Mouse (Mus musculus) MEL (cell line): ENCODE measurements at regions not wholly inside any gene's neighbourhood (a gene's known extent, or its start where the extent isn't known, plus 50 kb on each side); places are given as distances from the start of the nearest gene placed in this dataset.

ENCODE experiments used
- DNase-seq: peaks from one replicate; pipeline ENCODE4 v3.0.0; 2011; ENCODE audit warnings: low read depth, low spot score
- H3K27ac ChIP-seq: 2 replicates; pipeline ENCODE4 v1.5.1; 2012; ENCODE audit warnings: low read depth, mild to moderate bottlenecking, control low read depth, low read length, moderate library complexity; ENCODE audit not compliant: control insufficient read depth
- H3K27me3 ChIP-seq, 2 experiments: fragments of 150-350 bp in 1 of 2; sonication (generic) in 1 of 2; 2 replicates each; pipeline ENCODE4 v1.6.1; 2012; ENCODE audit warnings: low read length in 2 of 2, mild to moderate bottlenecking in 2 of 2, improper control_type of control experiment in 1 of 2, moderate library complexity in 1 of 2; ENCODE audit not compliant: insufficient read depth in 2 of 2, control insufficient read depth in 1 of 2
- H3K36me3 ChIP-seq, 2 experiments: 2 replicates each; pipeline ENCODE4 v1.6.1; 2012 to 2014; ENCODE audit warnings: low read length in 2 of 2, improper control_type of control experiment in 1 of 2, inconsistent platforms in 1 of 2, mild to moderate bottlenecking in 1 of 2; ENCODE audit not compliant: insufficient read depth in 2 of 2, control insufficient read depth in 1 of 2
- H3K4me1 ChIP-seq, 2 experiments: fragments of 150-350 bp in 1 of 2; sonication (generic) in 1 of 2; 2 replicates each; pipeline ENCODE4 v1.6.1; 2012; ENCODE audit warnings: low read length in 2 of 2, improper control_type of control experiment in 1 of 2, mild to moderate bottlenecking in 1 of 2; ENCODE audit not compliant: insufficient read depth in 2 of 2, control insufficient read depth in 1 of 2
- H3K4me3 ChIP-seq, 2 experiments: fragments of 150-350 bp in 1 of 2; sonication (generic) in 1 of 2; 2 replicates each; pipeline ENCODE4 v1.5.1; 2012; ENCODE audit warnings: low read depth in 2 of 2, low read length in 2 of 2, mild to moderate bottlenecking in 2 of 2, moderate library complexity in 2 of 2, control low read depth in 1 of 2, improper control_type of control experiment in 1 of 2; ENCODE audit not compliant: control insufficient read depth in 1 of 2, insufficient read depth in 1 of 2
- H3K79me2 ChIP-seq: 2 replicates; pipeline ENCODE4 v1.6.1; 2012; ENCODE audit warnings: mild to moderate bottlenecking, low read length, moderate library complexity; ENCODE audit not compliant: control insufficient read depth, poor library complexity, insufficient read depth
- H3K9ac ChIP-seq: 2 replicates; pipeline ENCODE4 v1.6.1; 2012; ENCODE audit warnings: low read depth, mild to moderate bottlenecking, control low read depth, low read length, moderate library complexity; ENCODE audit not compliant: control insufficient read depth, poor library complexity, severe bottlenecking
- H3K9me3 ChIP-seq: fragments of 150-350 bp; sonication (generic); replicated peaks from 2 replicates; pipeline ENCODE4 v1.6.1; 2012; ENCODE audit warnings: mild to moderate bottlenecking, low read length, improper control_type of control experiment, moderate library complexity; ENCODE audit not compliant: insufficient read depth
- BHLHE40 ChIP-seq: IDR thresholded peaks from 2 replicates; pipeline ENCODE4 v1.6.1; 2012; ENCODE audit warnings: low read depth, mild to moderate bottlenecking, inconsistent platforms, low read length, improper control_type of control experiment, borderline replicate concordance
- CHD1 ChIP-seq: IDR thresholded peaks from 2 replicates; pipeline ENCODE4 v1.6.1; 2012; ENCODE audit warnings: low read depth, mild to moderate bottlenecking, inconsistent platforms, low read length, improper control_type of control experiment
- CTCF ChIP-seq, 3 experiments: IDR thresholded peaks in 2 of 3; conservative IDR thresholded peaks in 1 of 3; 2 replicates each; pipeline ENCODE4 v1.5.1; 2011 to 2012; ENCODE audit warnings: low read length in 3 of 3, low read depth in 2 of 3, mild to moderate bottlenecking in 2 of 3, improper control_type of control experiment in 1 of 3, inconsistent platforms in 1 of 3, mixed read lengths in 1 of 3, moderate library complexity in 1 of 3; ENCODE audit not compliant: control insufficient read depth in 1 of 3, insufficient read depth in 1 of 3, poor library complexity in 1 of 3, severe bottlenecking in 1 of 3
- E2F4 ChIP-seq: IDR thresholded peaks from 2 replicates; pipeline ENCODE4 v1.6.1; 2011; ENCODE audit warnings: low read depth, low read length, improper control_type of control experiment, borderline replicate concordance
- GABPA ChIP-seq: IDR thresholded peaks from 2 replicates; pipeline ENCODE4 v1.6.1; 2012; ENCODE audit warnings: low read depth, mild to moderate bottlenecking, inconsistent platforms, low read length, improper control_type of control experiment, moderate library complexity
- GATA1 ChIP-seq: IDR thresholded peaks from 2 replicates; pipeline ENCODE4 v1.6.1; 2011; ENCODE audit warnings: low read depth, low read length, improper control_type of control experiment
- HCFC1 ChIP-seq: IDR thresholded peaks from 2 replicates; pipeline ENCODE4 v1.6.1; 2012; ENCODE audit warnings: low read depth, mild to moderate bottlenecking, inconsistent platforms, low read length, improper control_type of control experiment, moderate library complexity
- KAT2A ChIP-seq: conservative IDR thresholded peaks from 2 replicates; pipeline ENCODE4 v1.6.1; 2012; ENCODE audit warnings: low read depth, low read length, improper control_type of control experiment, inconsistent platforms
- MAX ChIP-seq: IDR thresholded peaks from 2 replicates; pipeline ENCODE4 v1.6.1; 2011; ENCODE audit warnings: low read length, improper control_type of control experiment
- MAZ ChIP-seq: IDR thresholded peaks from 2 replicates; pipeline ENCODE4 v1.6.1; 2012; ENCODE audit warnings: low read depth, mild to moderate bottlenecking, inconsistent platforms, low read length, improper control_type of control experiment
- MEF2A ChIP-seq: IDR thresholded peaks from 2 replicates; pipeline ENCODE4 v1.6.1; 2014; ENCODE audit warnings: low read depth, mild to moderate bottlenecking, inconsistent platforms, low read length, improper control_type of control experiment; ENCODE audit not compliant: poor library complexity, insufficient replicate concordance, severe bottlenecking; ENCODE audit errors: extremely low read depth
- MYC ChIP-seq: IDR thresholded peaks from 2 replicates; pipeline ENCODE4 v1.6.1; 2011; ENCODE audit warnings: low read depth, mild to moderate bottlenecking, low read length, improper control_type of control experiment, moderate library complexity
- NELFE ChIP-seq: IDR thresholded peaks from 2 replicates; pipeline ENCODE4 v1.6.1; 2011; ENCODE audit warnings: low read depth, low read length, improper control_type of control experiment
- POLR2A ChIP-seq, 2 experiments: IDR thresholded peaks; 2 replicates each; pipeline ENCODE4 v1.6.1; 2011 to 2012; ENCODE audit warnings: low read length in 2 of 2, mild to moderate bottlenecking in 2 of 2, control low read depth in 1 of 2, improper control_type of control experiment in 1 of 2, low read depth in 1 of 2, moderate library complexity in 1 of 2; ENCODE audit not compliant: control insufficient read depth in 1 of 2, insufficient read depth in 1 of 2, poor library complexity in 1 of 2
- POLR2AphosphoS5 ChIP-seq: IDR thresholded peaks from 2 replicates; pipeline ENCODE4 v1.6.1; 2012; ENCODE audit warnings: low read depth, borderline replicate concordance, mild to moderate bottlenecking, inconsistent platforms, low read length, moderate library complexity, mixed read lengths
- RAD21 ChIP-seq: IDR thresholded peaks from 2 replicates; pipeline ENCODE4 v1.6.1; 2011; ENCODE audit warnings: mild to moderate bottlenecking, low read depth, low read length, improper control_type of control experiment
- RCOR1 ChIP-seq: IDR thresholded peaks from 2 replicates; pipeline ENCODE4 v1.6.1; 2012; ENCODE audit warnings: low read depth, mild to moderate bottlenecking, inconsistent platforms, low read length, improper control_type of control experiment
- SIN3A ChIP-seq: IDR thresholded peaks from 2 replicates; pipeline ENCODE4 v1.6.1; 2012; ENCODE audit warnings: low read length, improper control_type of control experiment, inconsistent platforms
- TAL1 ChIP-seq: IDR thresholded peaks from 2 replicates; pipeline ENCODE4 v1.6.1; 2012; ENCODE audit warnings: mild to moderate bottlenecking, inconsistent platforms, low read length, moderate library complexity, mixed read lengths
- TBP ChIP-seq: IDR thresholded peaks from 2 replicates; pipeline ENCODE4 v1.8.0; 2011; ENCODE audit warnings: low read depth, low read length, improper control_type of control experiment
- TCF12 ChIP-seq: IDR thresholded peaks from 2 replicates; pipeline ENCODE4 v1.6.1; 2014; ENCODE audit warnings: low read depth, mild to moderate bottlenecking, inconsistent platforms, low read length, improper control_type of control experiment, moderate library complexity
- USF1 ChIP-seq: IDR thresholded peaks from 2 replicates; pipeline ENCODE4 v1.6.1; 2014; ENCODE audit warnings: low read depth, mild to moderate bottlenecking, inconsistent platforms, low read length, improper control_type of control experiment, moderate library complexity
- USF2 ChIP-seq, 2 experiments: IDR thresholded peaks; 2 replicates each; pipeline ENCODE4 v1.6.1; 2011 to 2012; ENCODE audit warnings: improper control_type of control experiment in 2 of 2, low read length in 2 of 2, borderline replicate concordance in 1 of 2, inconsistent platforms in 1 of 2, low read depth in 1 of 2, mild to moderate bottlenecking in 1 of 2; ENCODE audit not compliant: insufficient read depth in 1 of 2
- ZC3H11A ChIP-seq: IDR thresholded peaks from 2 replicates; pipeline ENCODE4 v1.6.1; 2012; ENCODE audit warnings: low read depth, mild to moderate bottlenecking, inconsistent platforms, low read length, improper control_type of control experiment
- ZNF384 ChIP-seq: IDR thresholded peaks from 2 replicates; pipeline ENCODE4 v1.6.1; 2012; ENCODE audit warnings: low read depth, mild to moderate bottlenecking, inconsistent platforms, low read length, improper control_type of control experiment

GRCm38 (mm10) chr2:38420498-38420897 lies 81.4 kb downstream of the Lhx2 start:
- DNase-seq, result no peak
- TF ChIP-seq MEF2A, result no peak
- no peak for TF ChIP-seq CTCF (IDR thresholded peaks at IDR 0.05 in 2 of 3, conservative IDR thresholded peaks at IDR 0.05 in 1 of 3; ENCODE audit: control insufficient read depth in 1 of 3, insufficient read depth in 1 of 3, low read depth in 2 of 3, low read length in 3 of 3, poor library complexity in 1 of 3, severe bottlenecking in 1 of 3)
- no peak for TF ChIP-seq HCFC1
- no peak for TF ChIP-seq GABPA
- no peak for TF ChIP-seq TCF12
- no peak for TF ChIP-seq USF2 (IDR thresholded peaks at IDR 0.05; ENCODE audit: borderline replicate concordance in 1 of 2, insufficient read depth in 1 of 2, low read depth in 1 of 2, low read length in 2 of 2)
- no peak for TF ChIP-seq ZC3H11A
- TF ChIP-seq RCOR1, result no peak
- no peak for TF ChIP-seq KAT2A
- no peak for TF ChIP-seq TAL1
- no peak for TF ChIP-seq MYC
- TF ChIP-seq BHLHE40, result no peak
- TF ChIP-seq RAD21, result no peak
- no peaks in the 10 kb centered on the region for H3K4me1 ChIP-seq
- H3K9me3 ChIP-seq, result no peaks in the 10 kb centered on the region
- H3K9ac ChIP-seq, result no peak overlapping the region
- no peak overlapping the region for H3K27ac ChIP-seq
- H3K4me3 ChIP-seq, result no peak overlapping the region
- H3K79me2 ChIP-seq, result no peaks in the 10 kb centered on the region
- peaks cover 0 to 3% of the 10 kb centered on the region in 2 experiments; a peak in 2 of 4 replicates for H3K27me3 ChIP-seq
- no peaks in the 10 kb centered on the region for H3K36me3 ChIP-seq

DNA sequence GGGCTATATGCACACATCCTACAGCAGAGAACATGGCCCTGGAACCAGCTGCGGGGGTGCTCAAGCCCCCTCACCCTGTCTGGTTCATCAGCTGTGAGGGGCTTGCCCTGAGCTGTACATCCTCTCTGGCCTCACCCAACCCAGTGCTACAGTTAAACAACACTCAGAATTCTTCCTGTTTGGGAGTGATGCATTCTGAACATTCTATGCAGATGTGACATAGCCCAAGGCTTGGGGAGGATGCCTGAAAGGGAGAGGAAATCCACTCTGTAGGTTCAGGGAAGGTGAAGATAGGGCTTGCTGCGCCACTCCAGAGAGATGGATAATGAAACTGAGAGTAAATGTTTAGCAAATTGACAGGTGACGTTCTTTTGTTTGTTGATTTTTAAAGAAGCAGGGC lies 83.3 kb downstream of the Lhx2 start:
- peaks cover 0 to 2% of the 10 kb centered on the region in 2 experiments; a peak in 1 of 4 replicates for H3K27me3 ChIP-seq
- H3K4me1 ChIP-seq, result no peaks in the 10 kb centered on the region
- H3K79me2 ChIP-seq, result no peaks in the 10 kb centered on the region
- no peak overlapping the region for H3K4me3 ChIP-seq
- H3K27ac ChIP-seq, result no peak overlapping the region
- DNase-seq, result no peak
- no peaks in the 10 kb centered on the region for H3K36me3 ChIP-seq
- no peak overlapping the region for H3K9ac ChIP-seq
- no peaks in the 10 kb centered on the region for H3K9me3 ChIP-seq
- no peak for TF ChIP-seq TBP
- TF ChIP-seq KAT2A, result no peak
- TF ChIP-seq CHD1, result no peak
- TF ChIP-seq POLR2A (IDR thresholded peaks at IDR 0.05; ENCODE audit: control insufficient read depth in 1 of 2, insufficient read depth in 1 of 2, low read depth in 1 of 2, low read length in 2 of 2, poor library complexity in 1 of 2), result no peak
- no peak for TF ChIP-seq MAX
- TF ChIP-seq HCFC1, result no peak
- TF ChIP-seq NELFE, result no peak
- TF ChIP-seq ZNF384, result no peak
- TF ChIP-seq USF2 (IDR thresholded peaks at IDR 0.05; ENCODE audit: borderline replicate concordance in 1 of 2, insufficient read depth in 1 of 2, low read depth in 1 of 2, low read length in 2 of 2), result no peak
- no peak for TF ChIP-seq TCF12
- TF ChIP-seq RAD21, result no peak
- TF ChIP-seq USF1, result no peak
- no peak for TF ChIP-seq ZC3H11A
- TF ChIP-seq MAZ, result no peak
- no peak for TF ChIP-seq SIN3A
- TF ChIP-seq GATA1, result no peak
- no peak for TF ChIP-seq E2F4
- TF ChIP-seq POLR2AphosphoS5, result no peak
